Mouse (Mus musculus) MEL-GATA-1-ER (cell line): Measurements from ENCODE around the gene Micu1.

ENCODE experiments used
- DNase-seq: peaks from one replicate; pipeline ENCODE4 v3.0.0-alpha.2; 2012; ENCODE audit warnings: low read depth; ENCODE audit errors: extremely low read depth

Micu1 gene

DNA sequence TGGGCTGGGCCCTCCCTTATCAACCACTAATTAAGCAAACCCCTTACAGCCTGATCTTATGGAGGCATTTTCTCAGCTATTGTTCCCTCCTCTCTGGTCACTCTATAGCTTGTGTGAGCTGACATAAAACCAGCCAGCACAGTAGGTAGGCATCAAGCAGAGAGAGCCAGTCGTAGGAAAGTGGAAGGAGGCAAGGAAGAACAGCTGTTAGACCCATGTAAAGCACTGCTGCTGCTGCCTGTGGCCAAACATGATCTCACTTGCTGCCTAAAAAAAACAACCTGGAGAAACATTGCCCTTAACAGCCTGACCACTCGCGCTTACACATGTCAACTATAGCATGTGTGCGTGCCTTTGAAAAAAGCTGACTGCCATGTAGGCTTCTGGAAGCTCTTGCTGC is 19.3 kb downstream of the Micu1 start:
- DNase-seq: no peak

DNA sequence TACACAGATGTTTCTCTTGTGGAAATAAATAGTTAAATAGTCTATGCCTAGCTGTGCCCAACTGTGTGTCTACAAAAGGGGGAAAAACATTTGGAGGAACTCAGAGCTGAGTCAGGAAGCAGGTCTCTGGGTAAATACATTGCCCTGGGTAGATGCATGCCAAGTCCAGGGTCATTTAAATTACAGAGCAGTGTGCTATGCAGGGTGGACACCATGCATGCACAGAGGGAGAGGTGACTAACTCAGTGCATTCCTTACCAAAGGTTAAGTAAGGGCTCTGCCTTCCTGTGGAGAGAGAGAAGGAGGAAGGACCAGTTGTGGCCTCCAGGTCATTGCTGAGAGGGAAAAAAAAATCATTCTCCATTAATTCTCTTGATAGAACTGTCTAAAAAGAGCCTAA is 22.4 kb downstream of the Micu1 start:
- no peak for DNase-seq

DNA sequence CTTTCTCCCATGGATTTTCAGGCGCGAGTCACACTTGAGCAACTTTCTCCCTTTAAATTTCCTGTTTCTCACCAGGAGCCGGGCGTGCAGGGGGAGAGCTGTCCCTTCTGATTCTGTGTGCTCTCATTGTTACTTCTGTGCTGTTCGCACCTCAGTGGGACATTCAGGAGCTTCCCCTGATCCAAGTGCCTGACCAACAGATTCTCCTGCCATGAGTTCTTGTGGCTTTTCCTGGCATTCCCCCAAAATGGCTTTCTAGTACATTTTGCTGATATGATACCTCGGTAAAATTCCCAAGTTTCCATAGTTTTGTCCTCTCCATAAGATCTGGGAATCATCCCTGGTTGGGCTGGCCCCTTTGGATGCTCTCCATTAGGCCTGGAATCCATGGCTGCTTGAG is 25.0 kb downstream of the Micu1 start:
- no peak for DNase-seq

DNA sequence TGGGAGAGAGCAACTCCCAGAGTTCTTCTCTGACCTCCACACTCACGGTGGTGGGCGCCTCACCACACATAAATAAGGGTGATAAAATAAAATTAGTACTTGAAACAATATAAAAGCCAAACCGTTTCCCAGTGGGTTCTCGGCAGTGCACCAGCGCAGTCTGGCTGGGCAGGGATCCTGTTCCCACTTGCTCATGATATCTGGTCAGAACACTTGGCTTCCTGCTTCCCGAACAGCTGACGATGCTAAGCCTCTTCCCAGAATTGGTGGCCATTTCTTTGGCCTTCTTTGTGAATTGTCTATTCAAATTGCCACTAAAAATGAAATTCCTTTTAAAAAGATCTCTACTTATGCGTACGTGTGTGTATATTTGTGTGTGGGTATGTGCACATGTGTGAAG is 27.0 kb downstream of the Micu1 start:
- no peak for DNase-seq

DNA sequence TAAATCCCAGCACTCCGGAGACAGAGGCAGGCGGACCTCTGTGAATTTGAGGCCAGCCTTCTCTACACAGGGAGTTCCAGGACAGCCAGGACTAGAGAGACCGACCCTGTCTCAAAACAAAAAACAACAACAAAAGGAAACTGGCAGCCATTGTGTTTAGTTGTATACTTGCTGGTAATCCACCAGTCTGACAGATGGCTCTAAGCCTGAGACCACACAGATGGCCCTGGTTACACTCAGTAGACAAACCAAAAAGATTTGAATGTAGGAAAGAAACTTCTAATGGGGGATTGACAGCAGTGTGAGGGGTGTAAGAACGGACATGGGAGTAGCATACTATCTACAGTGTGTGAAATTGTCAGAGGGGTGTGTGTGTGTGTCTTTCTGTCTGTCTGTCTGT is 27.6 kb downstream of the Micu1 start:
- DNase-seq: no peak

DNA sequence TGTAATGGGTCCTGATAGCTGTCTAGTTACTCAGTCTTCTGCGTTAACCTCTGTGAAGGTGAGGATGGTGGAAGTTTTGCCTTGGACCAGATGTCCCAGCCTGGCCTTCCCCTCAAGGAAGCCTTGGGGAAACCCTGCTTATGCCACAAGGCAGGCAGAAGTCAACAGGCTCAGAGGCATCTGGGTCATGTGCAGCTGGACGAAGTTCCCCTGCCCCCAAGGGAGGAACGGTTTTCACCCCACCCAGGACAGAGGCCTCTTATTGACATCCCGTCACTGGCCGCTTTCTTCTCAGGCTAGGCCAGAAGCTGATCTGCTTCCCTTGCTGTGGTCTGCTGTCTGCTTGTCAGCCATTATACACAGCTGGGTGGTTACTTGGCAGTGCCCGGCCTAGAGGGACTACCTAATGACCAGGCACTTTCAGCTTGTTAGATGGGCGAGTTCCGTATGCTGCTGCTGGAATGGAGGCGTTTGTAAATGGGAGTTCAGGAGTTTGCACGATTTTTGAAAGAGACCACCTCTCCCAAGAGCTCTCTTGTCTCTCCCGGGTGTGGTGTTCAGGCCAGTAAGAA is 33.8 kb downstream of the Micu1 start:
- DNase-seq: no peak

DNA sequence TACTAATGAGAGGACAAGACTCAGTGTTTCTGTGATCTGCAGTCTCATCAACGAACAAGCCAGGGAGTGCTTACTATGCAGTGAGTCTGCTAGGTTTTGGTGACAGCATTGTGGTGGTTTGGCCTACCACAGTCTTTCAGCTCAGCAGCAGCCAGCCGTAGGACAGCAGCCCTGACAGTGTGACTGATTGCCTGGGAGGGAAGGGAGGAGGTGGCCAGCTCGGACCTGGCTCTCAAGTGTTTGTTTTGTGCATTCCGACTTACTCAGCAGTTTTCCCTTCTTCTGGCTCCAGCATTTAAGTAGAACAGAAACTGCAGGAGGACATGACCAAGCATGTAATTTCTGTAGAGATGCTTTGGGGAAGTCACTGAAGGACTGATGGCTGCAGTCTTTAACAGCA is 39.2 kb downstream of the Micu1 start:
- DNase-seq: no peak

DNA sequence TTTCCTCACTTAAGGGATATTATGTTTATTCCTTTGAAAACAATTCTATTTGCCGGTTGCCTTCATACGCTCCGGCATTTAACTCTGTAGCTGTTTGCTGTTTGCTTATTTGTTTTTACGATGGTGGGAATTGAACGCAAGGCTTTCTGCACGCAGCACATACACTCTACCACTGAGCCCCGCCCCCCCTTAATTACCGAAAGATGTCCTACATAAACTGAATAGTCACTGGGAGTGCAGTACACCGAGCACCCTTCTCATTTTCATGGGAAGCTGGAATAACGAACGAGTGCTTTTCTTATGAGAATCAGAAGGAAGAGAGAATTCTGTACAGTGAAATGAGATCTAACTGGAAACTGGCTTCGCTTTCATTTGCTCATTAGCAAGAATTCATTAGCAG is 41.1 kb downstream of the Micu1 start:
- no peak for DNase-seq

DNA sequence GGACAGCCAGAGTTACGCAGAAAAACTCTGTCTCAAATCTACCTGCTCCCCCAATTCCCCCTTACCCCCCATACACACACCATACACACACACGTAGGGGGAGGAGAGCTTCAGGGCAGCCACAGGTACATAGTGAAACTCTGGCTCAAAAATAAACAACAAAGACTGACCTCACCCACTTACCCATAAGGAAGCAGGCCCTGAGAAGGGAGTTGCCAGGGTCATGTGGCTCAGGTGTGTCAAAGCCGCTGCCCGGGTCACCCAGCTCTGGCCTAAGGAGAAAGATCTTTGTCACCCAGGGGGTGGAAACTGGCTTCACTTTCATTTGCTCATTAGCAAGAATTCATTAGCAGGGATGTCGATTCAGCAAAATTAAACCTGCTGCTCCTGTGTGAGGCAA is 41.7 kb downstream of the Micu1 start:
- DNase-seq: no peak

DNA sequence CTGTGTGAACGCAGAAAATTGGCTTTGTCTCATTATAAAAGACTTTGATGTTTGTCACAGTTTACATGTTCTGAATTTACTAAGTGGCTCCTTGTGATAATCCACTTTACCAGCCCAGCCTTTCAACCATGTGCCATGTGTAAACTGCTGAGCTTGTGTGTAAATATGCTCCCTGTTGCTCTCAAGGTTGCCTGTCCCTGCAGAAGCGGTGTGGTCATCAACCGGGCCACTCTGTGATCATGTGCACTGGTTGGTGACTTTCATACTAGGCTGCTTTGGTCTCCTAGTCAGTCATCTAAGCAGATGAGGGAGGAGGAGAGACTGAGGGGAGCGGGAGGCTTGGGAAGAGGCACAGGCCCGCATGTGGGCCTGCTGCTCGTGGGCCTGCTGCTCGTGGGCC is 45.1 kb downstream of the Micu1 start:
- DNase-seq: no peak

DNA sequence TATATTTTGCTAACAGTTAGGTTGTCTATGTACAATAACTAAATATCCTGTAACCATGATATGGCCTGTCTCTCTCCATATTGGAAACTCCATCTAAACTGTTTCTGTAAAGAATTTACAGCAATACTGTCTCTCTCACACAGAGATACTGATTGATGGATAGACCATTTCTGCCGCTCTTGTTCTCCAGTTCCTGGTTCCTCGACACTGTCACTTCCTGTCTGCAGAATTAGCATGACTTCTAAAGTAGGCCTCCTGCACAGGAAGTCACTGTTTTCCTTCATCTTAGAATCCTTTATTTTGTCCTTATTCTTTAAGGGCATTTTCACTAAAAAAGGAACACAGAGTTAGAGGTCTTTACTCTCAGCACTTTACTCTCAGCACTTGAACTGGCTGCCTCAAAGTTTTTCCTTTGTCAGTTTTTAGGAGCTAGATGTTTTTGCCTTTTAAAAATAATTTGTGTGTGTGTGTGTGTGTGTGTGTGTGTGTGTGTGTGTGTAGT is 46.5 kb downstream of the Micu1 start:
- DNase-seq: no peak

DNA sequence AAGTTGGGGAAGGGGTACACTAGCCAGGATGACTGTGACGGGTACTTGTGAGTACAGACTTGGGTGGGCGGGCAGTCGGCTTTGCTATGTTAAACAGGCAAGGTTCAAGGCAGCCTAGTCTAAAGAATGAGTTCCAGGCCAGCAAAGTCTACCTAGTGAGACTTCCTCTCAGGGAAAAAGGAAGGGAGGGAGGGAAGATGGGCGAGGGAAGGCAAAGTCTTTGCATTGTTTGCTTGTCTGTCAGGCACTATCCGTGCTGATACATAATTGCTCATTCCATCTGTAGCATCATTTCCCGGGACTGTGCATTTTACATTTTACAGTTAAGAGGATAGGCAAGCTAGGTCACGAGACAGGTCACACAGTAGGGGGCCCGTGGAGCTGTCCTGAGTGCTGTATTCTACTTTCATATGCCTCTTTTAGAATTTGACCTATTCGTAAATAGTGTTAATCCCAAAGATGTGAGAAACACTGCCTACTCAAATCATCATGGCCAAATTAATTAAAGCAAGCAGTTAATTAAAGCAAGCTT is 51.3 kb downstream of the Micu1 start:
- DNase-seq: no peak

DNA sequence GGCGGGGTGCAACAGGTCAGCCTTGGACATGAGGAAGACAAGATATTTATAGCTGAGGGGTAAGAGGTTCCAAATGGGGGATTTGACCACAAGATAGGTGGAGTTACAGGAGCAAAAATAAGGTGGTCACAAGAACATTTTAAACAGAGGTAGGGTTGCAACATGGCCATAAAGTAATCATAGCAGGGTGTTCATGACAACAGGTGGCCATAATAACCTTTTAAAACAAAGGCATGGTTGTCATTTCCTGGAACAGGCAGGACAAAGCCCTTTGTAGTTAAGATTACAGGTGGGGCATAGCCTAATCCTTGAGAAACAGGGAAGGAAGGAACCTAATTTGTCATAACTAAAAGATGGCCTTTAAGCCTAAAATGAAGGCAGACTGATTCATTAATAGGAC is 51.8 kb downstream of the Micu1 start:
- DNase-seq: no peak

DNA sequence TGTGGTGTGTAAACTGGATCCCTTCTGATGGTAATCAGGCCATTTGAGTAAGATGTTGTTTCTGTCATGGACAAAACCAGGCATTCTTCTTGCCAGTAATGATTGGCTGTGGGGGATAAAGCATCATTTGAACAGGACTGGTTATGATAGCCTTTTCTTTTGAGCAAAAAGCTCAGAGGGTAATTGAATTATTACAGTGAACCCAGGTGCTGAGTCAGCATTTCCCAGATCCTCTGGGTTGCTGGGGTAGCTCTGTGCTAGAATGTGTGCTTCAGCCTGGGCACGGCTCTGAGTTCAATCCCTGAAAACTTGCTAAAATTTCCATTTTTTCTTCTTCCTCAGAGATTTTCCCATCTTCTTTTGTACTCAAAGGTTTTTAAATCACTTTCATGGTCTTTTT is 52.6 kb downstream of the Micu1 start:
- DNase-seq: no peak

DNA sequence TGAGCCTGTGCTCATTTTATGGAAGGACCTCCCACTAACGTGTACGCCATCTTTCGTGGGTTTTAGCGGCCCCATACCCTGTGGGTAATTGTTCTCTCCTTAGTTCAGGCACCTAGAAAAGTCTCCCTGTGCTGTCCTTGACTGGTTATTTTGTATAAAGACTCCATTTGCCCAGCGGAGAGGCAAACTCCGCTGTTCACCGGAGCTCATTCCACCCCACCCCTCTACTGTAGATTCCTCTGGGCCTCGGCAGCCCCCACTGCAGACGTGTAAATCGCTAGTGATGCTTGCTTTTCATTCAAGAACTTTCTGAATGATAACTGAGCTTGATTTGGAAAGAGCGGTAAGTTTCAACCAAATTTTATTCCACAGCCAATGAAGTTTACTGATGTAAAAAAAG is 53.4 kb downstream of the Micu1 start:
- no peak for DNase-seq

DNA sequence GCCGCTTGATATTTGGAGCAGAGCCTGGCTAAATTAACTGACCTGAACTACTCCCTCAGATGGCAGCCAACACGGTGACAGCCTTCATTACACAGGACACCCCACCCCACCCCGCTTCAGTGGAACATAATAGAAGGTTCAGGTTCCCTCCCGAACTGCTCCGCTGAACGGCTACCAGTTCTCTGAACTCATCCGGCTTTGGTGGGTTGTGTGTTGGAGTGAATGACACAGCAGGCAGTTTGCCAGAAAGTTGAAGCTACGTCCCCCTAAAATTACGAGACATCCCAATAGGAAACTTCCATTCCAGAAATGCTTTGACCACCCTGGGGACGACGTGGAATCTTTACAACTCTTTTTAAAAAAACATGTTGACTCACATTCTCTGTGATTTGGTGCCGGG is 53.8 kb downstream of the Micu1 start:
- no peak for DNase-seq

DNA sequence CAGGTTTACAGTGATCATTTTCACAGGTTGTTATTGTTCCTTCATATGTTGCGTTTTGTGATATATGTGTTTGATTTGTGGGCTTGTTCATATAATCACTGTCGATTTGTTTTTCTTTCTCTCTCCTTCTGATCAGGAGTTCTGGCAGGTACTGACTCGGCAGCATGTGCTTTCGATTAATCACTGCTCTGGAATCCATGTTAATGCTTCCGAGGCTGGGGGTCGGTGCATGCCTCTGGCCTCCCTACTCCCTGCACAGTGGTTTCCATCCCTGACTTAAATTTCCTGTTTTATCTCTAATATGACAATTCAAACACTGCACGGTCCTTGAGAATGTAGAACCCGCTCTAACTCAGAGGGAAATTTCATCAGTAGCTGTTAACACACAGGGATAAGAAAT is 54.3 kb downstream of the Micu1 start:
- no peak for DNase-seq

DNA sequence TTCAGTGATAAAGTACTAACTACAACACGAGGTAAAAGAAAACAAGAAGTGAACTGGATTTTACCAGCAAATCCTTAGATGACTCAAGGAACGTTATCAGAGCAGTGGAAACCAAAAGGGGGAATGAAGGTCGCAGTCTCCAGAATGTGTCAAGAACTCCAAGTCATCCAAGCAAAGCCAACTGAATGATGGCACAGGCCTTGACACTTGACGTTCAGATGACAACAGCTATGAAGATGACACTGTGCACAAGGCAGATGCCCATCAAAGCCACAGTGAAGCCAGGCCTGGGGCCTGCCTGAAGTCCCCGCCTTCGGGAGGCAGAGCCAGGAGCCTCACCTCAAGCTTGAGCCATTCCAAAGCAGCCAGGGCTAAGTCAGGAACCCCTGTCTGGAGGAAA is 62.5 kb downstream of the Micu1 start:
- DNase-seq: no peak

DNA sequence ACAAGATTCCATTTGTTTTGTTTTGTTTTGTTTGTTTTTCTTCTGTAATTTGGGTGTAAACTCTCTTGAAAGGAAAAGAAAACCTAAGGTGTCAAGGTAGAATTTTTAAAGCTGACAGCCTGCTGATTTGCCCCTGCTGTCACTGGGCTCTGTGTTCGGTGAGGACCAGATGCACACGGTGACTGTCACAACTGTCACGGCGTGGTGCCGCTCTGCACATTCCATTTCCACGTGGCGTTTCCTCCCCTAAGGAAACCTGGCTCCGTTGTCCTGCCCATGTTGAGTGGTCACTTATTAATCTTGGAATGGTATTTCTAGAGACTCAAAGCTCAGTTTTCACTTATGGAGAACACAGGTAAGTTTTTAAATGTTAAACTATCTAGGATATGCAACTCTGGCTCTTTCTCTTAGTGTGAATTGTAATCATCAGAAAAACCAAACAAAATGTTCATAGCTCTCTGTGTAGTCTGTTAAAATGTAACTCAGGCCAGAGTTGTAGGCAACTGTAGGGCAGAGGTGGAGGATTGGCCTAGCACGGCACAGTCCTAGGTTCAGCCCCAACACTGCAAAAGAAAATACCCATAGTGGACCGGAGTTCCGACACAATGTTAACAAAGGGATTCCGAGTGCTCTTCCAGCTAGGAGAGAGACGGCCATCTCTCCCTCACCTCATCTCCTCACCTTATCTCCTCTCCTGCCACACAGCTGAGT is 66.2 kb downstream of the Micu1 start:
- DNase-seq: no peak

DNA sequence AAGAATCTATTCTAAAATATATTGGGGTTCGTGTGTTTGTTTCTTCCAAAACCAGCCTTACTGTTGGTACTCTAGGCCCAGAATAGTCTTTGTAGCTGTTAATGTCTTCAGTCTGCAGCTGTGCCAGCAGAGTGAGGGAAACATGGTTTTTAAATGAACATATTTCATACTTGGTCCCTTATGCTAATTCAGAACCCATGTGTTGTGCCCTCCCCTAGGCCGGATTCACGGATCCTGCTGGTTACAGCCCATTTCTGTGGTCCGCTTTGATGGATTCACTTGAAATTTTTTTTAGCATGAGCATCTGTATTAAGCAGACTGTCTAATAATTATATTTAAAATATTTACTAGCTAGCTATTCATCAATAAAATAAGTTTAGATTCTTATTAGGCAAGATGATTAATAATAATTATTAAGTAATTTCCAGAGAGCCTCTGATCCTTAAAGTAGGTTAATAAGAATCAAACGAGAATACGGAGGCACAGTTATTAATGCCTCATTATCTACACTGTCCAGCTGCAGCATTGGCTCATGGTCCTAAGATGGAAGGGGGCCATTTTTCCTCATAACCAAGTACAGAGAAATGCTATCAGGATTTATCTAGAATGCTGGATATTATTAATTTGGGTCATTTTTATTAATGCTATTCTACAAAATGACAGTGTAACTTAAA is 69.2 kb downstream of the Micu1 start:
- DNase-seq: no peak

DNA sequence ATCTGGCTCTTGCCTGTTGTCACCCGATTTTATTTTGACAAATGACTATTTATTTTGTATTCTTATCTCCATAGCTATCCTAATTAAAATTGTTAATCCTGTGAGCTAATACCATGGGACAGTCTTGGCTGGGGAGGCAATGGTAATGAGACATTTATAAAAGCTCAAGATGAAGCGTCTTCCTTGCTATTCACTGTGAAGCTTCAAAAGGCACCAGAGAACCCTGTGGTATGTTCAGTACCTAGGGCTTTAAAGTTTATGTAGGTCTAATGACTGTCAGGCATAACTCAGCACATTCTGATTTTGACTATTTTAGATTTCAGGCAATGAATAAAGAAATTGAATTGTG is 69.7 kb downstream of the Micu1 start:
- no peak for DNase-seq

DNA sequence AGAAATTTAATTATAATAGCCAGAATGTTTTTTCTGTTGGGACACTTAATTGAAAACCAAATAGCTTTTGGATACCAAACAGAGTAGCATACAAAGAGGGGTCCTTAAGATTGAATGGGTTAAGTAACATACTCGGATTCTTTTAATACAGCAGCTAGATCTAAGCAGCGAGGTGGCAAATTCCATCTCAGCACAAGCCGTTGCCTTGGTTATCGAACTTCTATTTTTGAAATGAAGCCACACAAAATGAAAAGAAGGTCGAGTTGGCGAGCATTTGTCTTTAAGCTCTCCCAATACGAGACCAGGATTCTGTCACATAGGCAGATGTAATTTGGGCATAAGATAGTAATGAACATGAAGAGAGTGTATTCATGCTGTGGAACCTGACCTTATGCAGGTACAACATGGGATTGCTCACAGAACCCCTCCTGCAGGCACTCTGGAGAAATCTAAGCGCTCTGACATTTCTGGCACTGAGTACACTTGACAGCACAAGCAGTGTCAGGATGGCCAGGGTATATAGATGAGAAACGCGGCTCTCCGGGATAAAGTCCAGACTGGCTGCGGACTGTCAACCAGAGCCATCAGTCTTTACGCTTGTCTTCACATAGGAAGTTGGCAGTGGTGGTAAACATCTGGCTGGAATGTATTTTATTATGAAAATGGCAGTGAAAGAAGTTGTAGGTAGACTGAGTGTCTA is 71.3 kb downstream of the Micu1 start:
- DNase-seq: no peak
